Mouse (Mus musculus) limb, embryonic 14.5 days (tissue): ENCODE measurements around the gene Prpf4. TPM values are rescaled to one million over a fixed set of nuclear protein-coding genes. Genes with fewer than 3 reads are reported as not detected.

Experiments used
- ATAC-seq: fragments of 200-750 bp; cut with Nextera tagmentation; 2 replicates; pipeline ENCODE4 v1.8.0; 2017; ENCODE audit warnings: low read depth, moderate number of reproducible peaks, moderate TSS enrichment; ENCODE audit not compliant: low FRiP score
- DNase-seq: peaks from one replicate; pipeline ENCODE4 v3.0.0-alpha.2; 2015; ENCODE audit warnings: low spot score
- H3K27ac ChIP-seq: fragments of 300-500 bp; sonication (generic); replicated peaks from 2 replicates; pipeline ENCODE4 v1.5.1; 2014; ENCODE audit warnings: low read depth, mild to moderate bottlenecking, low read length, moderate library complexity, mixed read lengths
- H3K27me3 ChIP-seq: fragments of 300-500 bp; sonication (generic); 2 replicates; pipeline ENCODE4 v1.6.1; 2014; ENCODE audit warnings: low read length, mixed read lengths; ENCODE audit not compliant: control insufficient read depth, insufficient read depth
- H3K36me3 ChIP-seq: fragments of 300-500 bp; sonication (generic); 2 replicates; pipeline ENCODE4 v1.6.1; 2014; ENCODE audit warnings: mild to moderate bottlenecking, low read length, moderate library complexity, mixed read lengths; ENCODE audit not compliant: control insufficient read depth, insufficient read depth
- H3K4me1 ChIP-seq: fragments of 300-500 bp; sonication (generic); 2 replicates; pipeline ENCODE4 v1.6.1; 2014; ENCODE audit warnings: antibody characterized with exemption, low read length, mixed read lengths; ENCODE audit not compliant: control insufficient read depth, insufficient read depth
- H3K4me2 ChIP-seq: fragments of 300-500 bp; sonication (generic); replicated peaks from 2 replicates; pipeline ENCODE4 v1.6.1; 2014; ENCODE audit warnings: low read depth, mild to moderate bottlenecking, low read length, moderate library complexity; ENCODE audit not compliant: severe bottlenecking
- H3K4me3 ChIP-seq: fragments of 300-500 bp; sonication (generic); replicated peaks from 2 replicates; pipeline ENCODE4 v1.5.1; 2014; ENCODE audit warnings: low read length
- H3K9ac ChIP-seq: fragments of 300-500 bp; sonication (generic); 2 replicates; pipeline ENCODE4 v1.6.1; 2014; ENCODE audit warnings: mild to moderate bottlenecking, low read depth, low read length, moderate library complexity; ENCODE audit not compliant: severe bottlenecking
- H3K9me3 ChIP-seq: fragments of 300-500 bp; sonication (generic); 2 replicates; pipeline ENCODE4 v1.6.1; 2016; ENCODE audit warnings: low read length; ENCODE audit not compliant: control insufficient read depth
- POLR2A ChIP-seq: fragments of 200-500 bp; IDR thresholded peaks from 2 replicates; pipeline ENCODE4 v1.8.0; 2012; ENCODE audit warnings: inconsistent platforms, mild to moderate bottlenecking, moderate library complexity, borderline replicate concordance; ENCODE audit not compliant: insufficient read depth, insufficient read length; ENCODE audit errors: extremely low read depth
- WGBS: fragments of 180-500 bp; shearing (Covaris S2); extraction: QIAGEN DNeasy Blood & Tissue Kit; methylation state at CpG from one replicate; pipeline ENCODE4 v1.1.7; 2014; 5-methylcytosine and 5-hydroxymethylcytosine counted together
- polyA plus RNA-seq, 2 experiments: library from polyadenylated mRNA; depleted of rRNA in 1 of 2; stranded (reverse) in 1 of 2; unstranded in 1 of 2; fragments of >200 nt; fragmentation: Nextera tagmentation in 1 of 2; extraction: Ambion mirVana in 1 of 2; gene quantifications; 2 replicates each; pipeline versions ENCODE4 v1.2.1 to v1.2.3; 2012 to 2014

Prpf4 gene
- polyA plus RNA-seq, 2 experiments = 20.8 to 27.4 TPM

GRCm38 (mm10) chr4:62361571-62361970 is 47.0 kb upstream of the Prpf4 start:
- Histone ChIP-seq H3K27me3 (no peaks in the 10 kb centered on the region), H3K36me3 (no peaks in the 10 kb centered on the region), H3K4me1 (peaks cover 12% of the 10 kb centered on the region), H3K9ac (peak overlapping the region; percentile 81), H3K4me2 (peak overlapping the region; percentile 69), H3K9me3 (no peaks in the 10 kb centered on the region), H3K27ac (no peak overlapping the region), H3K4me3 (peak overlapping the region; percentile 74)
- TF ChIP-seq POLR2A = no peak
- no peak for DNase-seq
- ATAC-seq = no peak
- WGBS = 32% methylated on average over 6 of the region's 6 CpGs

- no peaks in the 10 kb centered on the region for H3K9me3 ChIP-seq
- no peak for DNase-seq
These were observed 46.6 kb upstream of the Prpf4 start for GRCm38 (mm10) chr4:62361997-62362396.

GRCm38 (mm10) chr4:62362437-62362836 is 46.2 kb upstream of the Prpf4 start:
- no peak for DNase-seq
- 93% methylated on average over 2 of the region's 2 CpGs for WGBS
- H3K4me2 ChIP-seq = no peak overlapping the region

More at GRCm38 (mm10) chr4:62361997-62362396, 46.6 kb upstream of the Prpf4 start:
- whole genome bisulfite sequencing = 84% methylated on average over 1 of the region's 1 CpGs
- H3K27me3 ChIP-seq = no peaks in the 10 kb centered on the region
- peaks cover 12% of the 10 kb centered on the region for H3K4me1 ChIP-seq
- peak overlapping the region; percentile 74 for H3K4me3 ChIP-seq
- peak overlapping the region; percentile 69 for H3K4me2 ChIP-seq
- H3K9ac ChIP-seq = peak overlapping the region; percentile 81; the same call in 1 of the 2 replicates
- ATAC-seq = no peak
- no peak overlapping the region for H3K27ac ChIP-seq
- H3K36me3 ChIP-seq = no peaks in the 10 kb centered on the region
- no peak for TF ChIP-seq POLR2A

GRCm38 (mm10) chr4:62364299-62364698 is 44.3 kb upstream of the Prpf4 start:
- 85% methylated on average over 8 of the region's 8 CpGs for WGBS
- Histone ChIP-seq H3K9me3 (no peaks in the 10 kb centered on the region), H3K27ac (no peak overlapping the region), H3K4me3 (no peak overlapping the region), H3K27me3 (no peaks in the 10 kb centered on the region), H3K9ac (no peak overlapping the region), H3K4me1 (peaks cover 10% of the 10 kb centered on the region), H3K4me2 (no peak overlapping the region), H3K36me3 (no peaks in the 10 kb centered on the region)
- ATAC-seq (no peak), DNase-seq (no peak)
- TF ChIP-seq POLR2A = no peak

More at GRCm38 (mm10) chr4:62362437-62362836, 46.2 kb upstream of the Prpf4 start:
- peaks cover 12% of the 10 kb centered on the region for H3K4me1 ChIP-seq
- no peaks in the 10 kb centered on the region for H3K36me3 ChIP-seq
- no peak overlapping the region for H3K27ac ChIP-seq
- no peak overlapping the region for H3K9ac ChIP-seq
- no peak for ATAC-seq
- H3K4me3 ChIP-seq = no peak overlapping the region
- no peaks in the 10 kb centered on the region for H3K27me3 ChIP-seq
- TF ChIP-seq POLR2A = no peak
- no peaks in the 10 kb centered on the region for H3K9me3 ChIP-seq

GRCm38 (mm10) chr4:62366291-62366690 is 42.3 kb upstream of the Prpf4 start:
- 86% methylated on average over 4 of the region's 4 CpGs for WGBS
- no peak overlapping the region for H3K27ac ChIP-seq

GRCm38 (mm10) chr4:62367586-62367985 is 41.0 kb upstream of the Prpf4 start:
- DNase-seq = no peak

More at GRCm38 (mm10) chr4:62366291-62366690, 42.3 kb upstream of the Prpf4 start:
- no peaks in the 10 kb centered on the region for H3K27me3 ChIP-seq
- no peak overlapping the region for H3K9ac ChIP-seq
- H3K9me3 ChIP-seq = no peaks in the 10 kb centered on the region
- peaks cover 7% of the 10 kb centered on the region for H3K4me1 ChIP-seq
- H3K4me2 ChIP-seq = no peak overlapping the region
- ATAC-seq (no peak), DNase-seq (no peak)
- H3K4me3 ChIP-seq = no peak overlapping the region
- no peaks in the 10 kb centered on the region for H3K36me3 ChIP-seq
- no peak for TF ChIP-seq POLR2A

More at GRCm38 (mm10) chr4:62367586-62367985, 41.0 kb upstream of the Prpf4 start:
- Histone ChIP-seq H3K9me3 (no peaks in the 10 kb centered on the region), H3K4me1 (no peaks in the 10 kb centered on the region), H3K27me3 (no peaks in the 10 kb centered on the region), H3K9ac (no peak overlapping the region), H3K4me2 (no peak overlapping the region), H3K36me3 (no peaks in the 10 kb centered on the region), H3K4me3 (no peak overlapping the region), H3K27ac (no peak overlapping the region)
- ATAC-seq = no peak
- TF ChIP-seq POLR2A = no peak
- 93% methylated on average over 6 of the region's 6 CpGs for WGBS
